In the genomic region with DNA sequence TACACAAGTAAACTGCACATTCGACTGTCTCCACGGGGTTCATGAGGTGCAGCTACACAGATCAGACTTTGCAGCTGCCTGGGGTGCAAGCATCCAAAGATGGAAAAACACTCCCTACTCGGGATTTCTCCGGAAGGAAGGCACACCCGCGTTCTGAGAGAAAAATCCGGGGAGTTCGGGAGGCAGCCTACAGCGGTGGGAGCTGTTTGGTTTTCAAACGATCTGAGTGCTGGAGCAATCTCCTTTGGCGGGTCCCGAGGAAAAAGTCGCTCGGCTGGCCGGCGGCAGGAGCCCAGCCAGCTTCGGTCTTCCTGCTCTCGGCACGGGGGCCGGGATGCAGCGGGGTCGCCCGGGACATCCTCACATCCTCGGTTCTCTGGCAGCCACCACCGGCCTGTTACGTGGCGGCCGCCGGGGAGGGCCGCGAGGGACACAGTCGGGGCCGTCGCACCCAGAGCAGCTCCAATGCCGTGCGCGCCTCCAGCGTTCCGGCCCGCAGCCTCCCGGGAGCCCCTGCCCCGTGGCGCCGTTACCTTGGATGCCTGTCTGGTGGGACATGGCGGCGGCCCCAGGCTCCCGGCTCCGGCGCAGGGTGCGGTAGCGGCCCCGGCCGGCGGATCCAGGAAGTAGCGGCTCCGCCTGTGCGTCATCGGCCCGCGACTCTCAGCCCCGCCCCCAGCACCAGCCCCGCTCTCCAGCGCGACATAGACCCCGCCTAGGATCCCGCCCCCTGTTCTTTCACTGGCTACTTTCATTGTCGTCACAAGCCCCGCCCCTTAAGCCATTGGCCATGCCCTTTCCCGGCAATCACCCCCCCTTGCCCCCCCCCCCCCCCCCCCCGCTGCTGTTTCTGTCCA, we compare ENCODE assay signal across 1 mouse cellular context.
TF ChIP-seq lines count a peak whose summit lies in the region.

TSS of gene Twf1 (minus strand) at position 671 of the 857 bp plus-strand sequence.

TF ChIP-seq in CH12.LX, 34 proteins besides CTCF, POLR2A, EP300 and RAD21 (continued from another document):
- TF ChIP-seq BHLHE40 (IDR thresholded peaks at IDR 0.05; ENCODE audit: low read depth, low read length) (no peak), KAT2A (IDR thresholded peaks at IDR 0.05; ENCODE audit: insufficient replicate concordance, low read length) (peak; percentile 66; the same call in 1 of the 2 replicates), MEF2A (IDR thresholded peaks at IDR 0.05; ENCODE audit: borderline replicate concordance, low read depth, low read length) (0 out of 2 replicates have a peak, but pooled peaks have one; percentile 23), USF1 (IDR thresholded peaks at IDR 0.05; ENCODE audit: low read depth, low read length) (peak; percentile 12; the same call in 1 of the 2 replicates), NRF1 (IDR thresholded peaks at IDR 0.05; ENCODE audit: low read depth, low read length) (no peak), TCF12 (IDR thresholded peaks at IDR 0.05; ENCODE audit: low read depth, low read length) (peak; percentile 83; the same call in 1 of the 2 replicates), IRF4 (IDR thresholded peaks at IDR 0.05; ENCODE audit: low read depth, low read length) (peak; percentile 43; the same call in 1 of the 2 replicates), MAZ (IDR thresholded peaks at IDR 0.05; ENCODE audit: low read depth, low read length) (peak; percentile 56; the same call in 1 of the 2 replicates), CHD2 (IDR thresholded peaks at IDR 0.05; ENCODE audit: low read length) (peak; percentile 62)
